Mouse (Mus musculus): ENCODE measurements around the gene Fam166a. TPM values are rescaled to one million over a fixed set of nuclear protein-coding genes. Genes with fewer than 3 reads are reported as not detected.
A peak's percentile ranks its signal among the peaks of the same experiment; 100 is the strongest.

Gene Fam166a
- total and polyA plus RNA-seq, 2 experiments from 2014 or later: not detected

GRCm38 (mm10) chr2:25228431-25228889 lies 9.9 kb downstream of the Fam166a start:
- WGBS: 1% methylated on average over 7 of the region's 7 CpGs
- Histone ChIP-seq H3K27me3 (ENCODE audit: control insufficient read depth, insufficient read depth, low read length) (0 out of 2 replicates have a peak, but pooled peaks cover 5% of the 10 kb centered on the region), H3K4me1 (ENCODE audit: control insufficient read depth, insufficient read depth) (peaks cover 17% of the 10 kb centered on the region), H3K9ac (replicated peaks; ENCODE audit: low read depth, low read length) (peak overlapping the region; percentile 4; the same call in 1 of the 2 replicates), H3K36me3 (replicated peaks; ENCODE audit: control insufficient read depth, insufficient read depth, low read length) (no peaks in the 10 kb centered on the region), H3K27ac (ENCODE audit: low read depth) (peak overlapping the region; percentile 85), H3K4me2 (ENCODE audit: low read depth, low read length) (peak overlapping the region; percentile 53), H3K9me3 (replicated peaks; ENCODE audit: control insufficient read depth, low read length) (no peaks in the 10 kb centered on the region), H3K4me3 (ENCODE audit: low read depth, low read length) (peak overlapping the region; percentile 27)
- peak; percentile 31 for ATAC-seq (ENCODE audit: insufficient read depth, low read depth)
- TF ChIP-seq EP300 (IDR thresholded peaks at IDR 0.05; ENCODE audit: low read depth) (peak; percentile 65; the same call in 1 of the 2 replicates), CTCF (IDR thresholded peaks at IDR 0.05; ENCODE audit: low read depth) (peak; percentile 85)
- DNase-seq (ENCODE audit: low spot score): peak; percentile 93

DNA sequence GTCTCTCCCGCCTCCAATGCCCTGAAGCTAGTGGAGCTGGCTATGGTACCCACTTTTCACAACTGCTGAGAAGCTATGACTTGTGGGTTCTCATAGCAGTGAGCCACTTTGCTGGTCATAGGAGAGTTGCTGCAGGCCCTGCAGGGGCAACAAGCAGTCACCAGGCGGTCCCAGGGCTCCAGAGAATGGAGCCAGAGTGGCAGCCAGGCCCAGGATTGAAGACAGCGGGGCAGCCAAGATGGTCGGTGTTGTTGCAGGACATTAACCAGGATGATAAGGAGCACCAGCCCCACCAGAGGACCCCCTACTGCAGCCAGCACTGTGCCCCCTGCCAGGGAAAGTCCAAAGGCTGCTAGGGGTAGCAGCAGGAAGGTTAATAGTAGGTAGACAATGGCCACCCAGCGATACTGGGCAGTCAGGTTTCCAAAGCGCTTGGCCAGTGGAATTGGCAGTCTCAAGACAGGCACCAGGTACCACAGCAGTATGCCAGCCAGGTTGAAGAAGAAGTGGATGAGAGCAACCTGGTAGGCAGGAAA lies 10.5 kb downstream of the Fam166a start:
- Histone ChIP-seq H3K4me2 (ENCODE audit: low read depth, low read length) (no peak overlapping the region; the same call in 1 of the 2 replicates), H3K9me3 (replicated peaks; ENCODE audit: control insufficient read depth, low read length) (no peaks in the 10 kb centered on the region), H3K27ac (ENCODE audit: low read depth) (peak overlapping the region; percentile 85; the same call in 1 of the 2 replicates), H3K9ac (replicated peaks; ENCODE audit: low read depth, low read length) (no peak overlapping the region), H3K4me3 (ENCODE audit: low read depth, low read length) (no peak overlapping the region; the same call in 1 of the 2 replicates), H3K4me1 (ENCODE audit: control insufficient read depth, insufficient read depth) (peaks cover 15% of the 10 kb centered on the region), H3K27me3 (ENCODE audit: control insufficient read depth, insufficient read depth, low read length) (0 out of 2 replicates have a peak, but pooled peaks cover 5% of the 10 kb centered on the region), H3K36me3 (replicated peaks; ENCODE audit: control insufficient read depth, insufficient read depth, low read length) (no peaks in the 10 kb centered on the region)
- ATAC-seq (ENCODE audit: insufficient read depth, low read depth) (no peak), DNase-seq (ENCODE audit: low spot score) (no peak)
- 65% methylated on average over 6 of the region's 6 CpGs for WGBS
- no peak for TF ChIP-seq CTCF (IDR thresholded peaks at IDR 0.05; ENCODE audit: low read depth)
- TF ChIP-seq EP300 (IDR thresholded peaks at IDR 0.05; ENCODE audit: low read depth): no peak

GRCm38 (mm10) chr2:25229582-25229981 lies 11.0 kb downstream of the Fam166a start:
- Histone ChIP-seq H3K9me3 (replicated peaks; ENCODE audit: control insufficient read depth, low read length) (no peaks in the 10 kb centered on the region), H3K4me3 (ENCODE audit: low read depth, low read length) (no peak overlapping the region), H3K27ac (ENCODE audit: low read depth) (no peak overlapping the region), H3K4me1 (ENCODE audit: control insufficient read depth, insufficient read depth) (peaks cover 15% of the 10 kb centered on the region), H3K4me2 (ENCODE audit: low read depth, low read length) (no peak overlapping the region), H3K27me3 (ENCODE audit: control insufficient read depth, insufficient read depth, low read length) (0 out of 2 replicates have a peak, but pooled peaks cover 5% of the 10 kb centered on the region), H3K36me3 (replicated peaks; ENCODE audit: control insufficient read depth, insufficient read depth, low read length) (no peaks in the 10 kb centered on the region), H3K9ac (replicated peaks; ENCODE audit: low read depth, low read length) (no peak overlapping the region)
- ATAC-seq (ENCODE audit: insufficient read depth, low read depth): no peak
- DNase-seq (ENCODE audit: low spot score): no peak
- 60% methylated on average over 5 of the region's 5 CpGs for WGBS
- TF ChIP-seq EP300 (IDR thresholded peaks at IDR 0.05; ENCODE audit: low read depth): no peak
- no peak for TF ChIP-seq CTCF (IDR thresholded peaks at IDR 0.05; ENCODE audit: low read depth)

DNA sequence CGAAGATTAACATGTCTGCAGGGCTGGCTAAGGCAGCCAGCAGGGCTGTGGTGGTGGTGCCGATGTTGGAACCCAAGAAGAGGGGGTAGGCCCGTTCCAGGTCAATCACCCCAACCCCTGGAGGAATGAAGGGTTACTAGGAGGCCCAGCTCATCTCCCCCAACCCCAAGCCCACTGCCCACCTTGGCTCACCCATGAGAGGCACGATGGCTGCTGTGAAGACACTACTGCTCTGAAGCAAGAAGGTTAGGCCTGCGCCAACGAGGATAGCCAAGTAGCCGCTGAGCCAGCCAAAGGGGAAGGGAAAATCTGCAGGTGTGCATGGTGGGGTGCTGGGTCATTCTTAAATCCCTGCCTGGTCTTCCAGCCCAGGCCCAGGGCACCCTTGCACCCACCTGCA lies 12.0 kb downstream of the Fam166a start:
- WGBS: 62% methylated on average over 7 of the region's 7 CpGs
- no peak for TF ChIP-seq CTCF (IDR thresholded peaks at IDR 0.05; ENCODE audit: low read depth)
- no peak for TF ChIP-seq EP300 (IDR thresholded peaks at IDR 0.05; ENCODE audit: low read depth)
- Histone ChIP-seq H3K9me3 (replicated peaks; ENCODE audit: control insufficient read depth, low read length) (no peaks in the 10 kb centered on the region), H3K36me3 (replicated peaks; ENCODE audit: control insufficient read depth, insufficient read depth, low read length) (no peaks in the 10 kb centered on the region), H3K9ac (replicated peaks; ENCODE audit: low read depth, low read length) (no peak overlapping the region), H3K27ac (ENCODE audit: low read depth) (no peak overlapping the region), H3K4me1 (ENCODE audit: control insufficient read depth, insufficient read depth) (peaks cover 13% of the 10 kb centered on the region), H3K4me3 (ENCODE audit: low read depth, low read length) (no peak overlapping the region), H3K4me2 (ENCODE audit: low read depth, low read length) (no peak overlapping the region), H3K27me3 (ENCODE audit: control insufficient read depth, insufficient read depth, low read length) (peaks cover 8% of the 10 kb centered on the region; the same call in 1 of the 2 replicates)
- ATAC-seq (ENCODE audit: insufficient read depth, low read depth) (no peak), DNase-seq (ENCODE audit: low spot score) (no peak)

- no peak overlapping the region for H3K4me3 ChIP-seq (ENCODE audit: low read depth, low read length)
- TF ChIP-seq CTCF (IDR thresholded peaks at IDR 0.05; ENCODE audit: low read depth): no peak
- TF ChIP-seq EP300 (IDR thresholded peaks at IDR 0.05; ENCODE audit: low read depth): no peak
- peaks cover 9% of the 10 kb centered on the region; the same call in 1 of the 2 replicates for H3K27me3 ChIP-seq (ENCODE audit: control insufficient read depth, insufficient read depth, low read length)
- no peak overlapping the region for H3K4me2 ChIP-seq (ENCODE audit: low read depth, low read length)
- H3K9me3 ChIP-seq (replicated peaks; ENCODE audit: control insufficient read depth, low read length): no peaks in the 10 kb centered on the region
- no peak for ATAC-seq (ENCODE audit: insufficient read depth, low read depth)
- no peak overlapping the region for H3K9ac ChIP-seq (replicated peaks; ENCODE audit: low read depth, low read length)
- peaks cover 9% of the 10 kb centered on the region for H3K4me1 ChIP-seq (ENCODE audit: control insufficient read depth, insufficient read depth)
- no peaks in the 10 kb centered on the region for H3K36me3 ChIP-seq (replicated peaks; ENCODE audit: control insufficient read depth, insufficient read depth, low read length)
- 47% methylated on average over 12 of the region's 12 CpGs for WGBS
- DNase-seq (ENCODE audit: low spot score): no peak
- no peak overlapping the region for H3K27ac ChIP-seq (ENCODE audit: low read depth)
Measured at GRCm38 (mm10) chr2:25231038-25231437, 12.5 kb downstream of the Fam166a start.
